Mouse (Mus musculus) subcutaneous adipose tissue, adult 2 months (tissue): ENCODE data around the gene Mta3. TPM values are rescaled to one million over a fixed set of nuclear protein-coding genes. Genes with fewer than 3 reads are reported as not detected.

Experiments used
- polyA plus RNA-seq: library from polyadenylated mRNA; depleted of rRNA; stranded (reverse); fragments of >200 nt; gene quantifications from 2 replicates; pipeline ENCODE4 v1.2.3, GENCODE M21; 2012; ENCODE audit warnings: low replicate concordance; rRNA removed

Mta3 gene
- polyA plus RNA-seq = 46.8 and 53.9 TPM in 2 replicates

DNA sequence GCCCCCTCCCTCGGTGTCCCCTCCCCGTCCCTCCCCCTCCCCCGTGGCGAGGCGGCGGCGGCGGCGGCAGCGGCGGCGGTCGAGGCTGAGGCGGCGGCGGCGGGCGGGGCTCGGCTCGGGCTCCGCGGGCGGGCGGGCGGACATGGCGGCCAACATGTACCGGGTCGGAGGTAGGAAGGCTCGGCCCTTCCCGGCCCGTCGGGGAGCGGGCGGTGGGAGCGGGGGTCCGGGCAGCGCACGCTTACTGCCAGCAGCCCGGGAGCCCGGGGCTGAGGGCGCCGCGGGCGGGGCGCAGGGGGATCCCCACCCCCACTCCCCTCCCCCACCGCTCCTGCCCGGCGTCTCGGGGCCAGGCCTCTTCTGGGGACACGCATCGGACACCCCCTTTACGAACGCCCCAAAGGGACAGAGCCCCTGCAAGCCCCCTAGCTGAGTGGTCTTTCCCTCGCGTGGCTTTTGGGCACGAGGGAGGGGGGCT is at the start of gene Mta3:
Gene Mta3 (plus strand): TSS at position 48 of the 478 bp plus-strand sequence.

DNA sequence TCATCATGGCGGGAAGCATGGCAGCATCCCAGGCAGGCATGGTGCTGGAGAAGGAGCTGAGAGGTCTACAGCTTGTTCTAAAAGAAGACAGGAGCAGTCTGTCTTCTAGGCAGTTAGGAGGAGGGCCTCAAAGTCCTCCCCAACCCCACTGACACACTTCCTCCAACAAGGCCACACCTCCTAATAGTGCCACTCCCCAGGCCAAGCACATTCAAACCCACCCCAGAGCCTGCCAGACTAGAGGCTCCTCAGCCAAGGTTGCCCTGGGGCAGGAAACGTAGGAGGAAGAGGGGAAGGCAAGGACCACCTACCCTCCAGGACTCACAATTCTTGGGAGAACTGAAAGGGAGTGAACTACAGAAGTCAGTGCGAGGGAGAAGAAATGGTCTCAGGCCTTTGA is 141.9 kb downstream of the Mta3 start, which contains the start of gene Haao:
Gene Haao (minus strand): TSS at position 149 of the 400 bp plus-strand sequence.

Other genes starting within 250 kb of the Mta3 start
- gene Cox7a2l, start 188.8 kb upstream of the Mta3 start, polyA plus RNA-seq = 139 and 215 TPM in 2 replicates
- 0.04 and 0.78 TPM in 2 replicates for gene Kcng3, start 74.3 kb upstream of the Mta3 start, polyA plus RNA-seq
- 1.7 and 1.9 TPM in 2 replicates for gene Haao, start 141.8 kb downstream of the Mta3 start, polyA plus RNA-seq